Mouse (Mus musculus) neutrophil, adult 5-6 weeks (primary cell): ENCODE results near the gene Frat2. TPM values are rescaled to one million over a fixed set of nuclear protein-coding genes. Genes with fewer than 3 reads are reported as not detected.

Experiments
- ATAC-seq: fragments of 151-379, 151-347 bp; 2 replicates; pipeline ENCODE4 v1.8.0; 2017; ENCODE audit warnings: mild to moderate bottlenecking, moderate TSS enrichment; ENCODE audit not compliant: insufficient number of reproducible peaks, poor library complexity, low FRiP score, severe bottlenecking; ENCODE audit errors: extremely low read depth
- total RNA-seq: library from RNA; stranded (forward); fragments of 200-1000 nt; gene quantifications from 2 replicates; pipeline ENCODE4 v1.2.3, GENCODE M21; 2017

The Frat2 gene
- total RNA-seq, 1 experiment from 2014 or later: 22.0 TPM

GRCm38 (mm10) chr19:41829381-41830105 lies 18.4 kb downstream of the Frat2 start, which contains the start of gene Frat1:
TSS of gene Frat1 (plus strand) at chr19:41829970.
- peak; percentile 84 for ATAC-seq

- no peak for ATAC-seq
Measured at GRCm38 (mm10) chr19:41828941-41829340, 19.0 kb downstream of the Frat2 start.

GRCm38 (mm10) chr19:41826529-41826928 lies 21.4 kb downstream of the Frat2 start:
- ATAC-seq: no peak

- ATAC-seq: no peak
Measured at GRCm38 (mm10) chr19:41824950-41825349, 23.0 kb downstream of the Frat2 start.

- no peak for ATAC-seq
Measured at GRCm38 (mm10) chr19:41822589-41822988, 25.3 kb downstream of the Frat2 start.

- no peak for ATAC-seq
Measured at GRCm38 (mm10) chr19:41821436-41821835, 26.5 kb downstream of the Frat2 start.

- no peak for ATAC-seq
Measured at GRCm38 (mm10) chr19:41818749-41819148, 29.2 kb downstream of the Frat2 start.

GRCm38 (mm10) chr19:41817325-41817724 lies 30.6 kb downstream of the Frat2 start:
- no peak for ATAC-seq

GRCm38 (mm10) chr19:41816915-41817314 lies 31.0 kb downstream of the Frat2 start:
- no peak for ATAC-seq

GRCm38 (mm10) chr19:41816410-41816809 lies 31.5 kb downstream of the Frat2 start:
- ATAC-seq: no peak

- no peak for ATAC-seq
Measured at GRCm38 (mm10) chr19:41813374-41813773, 34.6 kb downstream of the Frat2 start.

GRCm38 (mm10) chr19:41812525-41812924 lies 35.4 kb downstream of the Frat2 start:
- ATAC-seq: no peak

GRCm38 (mm10) chr19:41810074-41810473 lies 37.9 kb downstream of the Frat2 start:
- ATAC-seq: no peak

GRCm38 (mm10) chr19:41808104-41808634 lies 39.8 kb downstream of the Frat2 start:
- ATAC-seq: no peak

- no peak for ATAC-seq
Measured at GRCm38 (mm10) chr19:41807497-41807896, 40.4 kb downstream of the Frat2 start.

- ATAC-seq: no peak
Measured at GRCm38 (mm10) chr19:41805831-41806230, 42.1 kb downstream of the Frat2 start.

- peak; percentile 24; the same call in 1 of the 2 replicates for ATAC-seq
Measured at GRCm38 (mm10) chr19:41803322-41803721, 44.6 kb downstream of the Frat2 start.

- ATAC-seq: peak; percentile 96
Measured at GRCm38 (mm10) chr19:41801742-41802369, 46.1 kb downstream of the Frat2 start, which contains the start of gene Arhgap19. TSS of gene Arhgap19 (minus strand) at chr19:41802047.

GRCm38 (mm10) chr19:41800986-41801741 lies 46.8 kb downstream of the Frat2 start:
- ATAC-seq: no peak
